Mouse (Mus musculus): Measurements from ENCODE around the gene Vmn1r94. TPM values are rescaled to one million over a fixed set of nuclear protein-coding genes. Genes with fewer than 3 reads are reported as not detected.
"Not testable (repeated sequence)": the region's sequence is repeated elsewhere in the genome, so short reads cannot be mapped to it uniquely, and the experiment has no call there.

Vmn1r94 gene
- polyA plus RNA-seq (2012; rRNA removed): not detected in 2 replicates

- DNase-seq (ENCODE audit: low read depth): not testable (repeated sequence)
Measured at GRCm38 (mm10) chr7:20168277-20168676, at the start of gene Vmn1r94. Vmn1r94 (minus strand) TSS chr7:20168377.

GRCm38 (mm10) chr7:20205507-20205906, 37.3 kb upstream of the Vmn1r94 start, which contains the start of gene Gm6164:
Gm6164 (minus strand) TSS chr7:20205607.
- not testable (repeated sequence) for DNase-seq (ENCODE audit: low read depth)

- DNase-seq (ENCODE audit: low read depth): not testable (repeated sequence)
Measured at GRCm38 (mm10) chr7:20193410-20193809, 25.2 kb upstream of the Vmn1r94 start, which contains the start of gene Vmn1r95. Vmn1r95 (plus strand) TSS chr7:20193710.

- DNase-seq (ENCODE audit: low read depth): not testable (repeated sequence)
Measured at GRCm38 (mm10) chr7:20138988-20139387, 29.2 kb downstream of the Vmn1r94 start, which contains the start of gene Vmn1r93. Vmn1r93 (minus strand) TSS chr7:20139088.

GRCm38 (mm10) chr7:20122479-20122878, 45.7 kb downstream of the Vmn1r94 start, which contains the start of gene Gm16442:
Gm16442 (minus strand) TSS chr7:20122579.
- not testable (repeated sequence) for DNase-seq (ENCODE audit: low read depth)

Other genes starting within 250 kb of the Vmn1r94 start
- gene Pvr, start 247.2 kb downstream of the Vmn1r94 start, polyA plus RNA-seq (2012; rRNA removed): 17.0 and 21.0 TPM in 2 replicates
- 0.20 and 0.37 TPM in 2 replicates for gene Igsf23, start 217.6 kb downstream of the Vmn1r94 start, polyA plus RNA-seq (2012; rRNA removed)
- gene Ceacam20, start 203.0 kb downstream of the Vmn1r94 start, polyA plus RNA-seq (2012; rRNA removed): 0.09 and 0.15 TPM in 2 replicates
- 1.6 and 2.2 TPM in 2 replicates for gene Nlrp9b, start 176.9 kb downstream of the Vmn1r94 start, polyA plus RNA-seq (2012; rRNA removed)
- gene Vmn1r91, start 68.7 kb downstream of the Vmn1r94 start, polyA plus RNA-seq (2012; rRNA removed): 0.08 TPM in 1 of 2 replicates, not detected in the other
- not detected in 2 replicates for gene Gm16442, start 45.8 kb downstream of the Vmn1r94 start, polyA plus RNA-seq (2012; rRNA removed)
- gene Vmn1r93, start 29.3 kb downstream of the Vmn1r94 start, polyA plus RNA-seq (2012; rRNA removed): not detected in 2 replicates
- gene Vmn1r95, start 25.3 kb upstream of the Vmn1r94 start, polyA plus RNA-seq (2012; rRNA removed): not detected in 2 replicates
- gene Gm6164, start 37.2 kb upstream of the Vmn1r94 start, polyA plus RNA-seq (2012; rRNA removed): not detected in 2 replicates
- not detected in 2 replicates for gene Gm4498, start 65.5 kb upstream of the Vmn1r94 start, polyA plus RNA-seq (2012; rRNA removed)
- gene Gm5890, start 94.5 kb upstream of the Vmn1r94 start, polyA plus RNA-seq (2012; rRNA removed): not detected in 2 replicates
- not detected in 2 replicates for gene Gm4133, start 165.7 kb upstream of the Vmn1r94 start, polyA plus RNA-seq (2012; rRNA removed)
- not detected in 2 replicates for gene Gm5728, start 207.0 kb upstream of the Vmn1r94 start, polyA plus RNA-seq (2012; rRNA removed)
- gene Vmn1r100, start 249.6 kb upstream of the Vmn1r94 start, polyA plus RNA-seq (2012; rRNA removed): not detected in 2 replicates

Measured in gonadal fat pad, adult 2 months (tissue).